Mouse (Mus musculus): ENCODE measurements at regions not wholly inside any gene's neighbourhood (a gene's known extent, or its start where the extent isn't known, plus 50 kb on each side); places are given as distances from the start of the nearest gene placed in this dataset.

DNA sequence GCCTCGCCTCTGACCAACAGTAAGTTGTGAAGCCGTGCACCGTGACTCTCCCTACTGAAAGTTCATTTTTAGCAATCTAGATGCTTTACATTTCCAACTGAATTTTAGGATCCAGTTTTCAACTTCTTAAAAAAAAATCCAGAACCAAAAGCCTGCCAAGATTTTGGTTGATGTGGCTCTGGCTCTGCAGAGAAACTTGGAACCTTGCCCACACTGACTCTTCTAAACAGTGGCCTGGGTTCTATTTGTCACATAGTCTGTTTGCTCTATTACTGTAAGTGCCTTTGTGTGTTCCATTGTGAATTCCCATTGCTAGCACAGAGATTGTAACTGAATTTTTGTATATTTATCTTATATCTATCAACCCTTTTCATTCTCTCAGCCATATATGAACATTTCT is 140.8 kb downstream of the Thbs2 start:
- no peak for TF ChIP-seq EP300 (IDR thresholded peaks at IDR 0.05; ENCODE audit: low read depth)
- no peak for TF ChIP-seq CTCF (IDR thresholded peaks at IDR 0.05; ENCODE audit: low read depth)

All from liver, postnatal 0 days (tissue).